Mouse (Mus musculus): ENCODE results near the gene Rab36. TPM values are rescaled to one million over a fixed set of nuclear protein-coding genes. Genes with fewer than 3 reads are reported as not detected.
A peak's percentile ranks its signal among the peaks of the same experiment; 100 is the strongest.

Gene Rab36
- total and polyA plus RNA-seq, 2 experiments = 0.18 to 0.70 TPM

DNA sequence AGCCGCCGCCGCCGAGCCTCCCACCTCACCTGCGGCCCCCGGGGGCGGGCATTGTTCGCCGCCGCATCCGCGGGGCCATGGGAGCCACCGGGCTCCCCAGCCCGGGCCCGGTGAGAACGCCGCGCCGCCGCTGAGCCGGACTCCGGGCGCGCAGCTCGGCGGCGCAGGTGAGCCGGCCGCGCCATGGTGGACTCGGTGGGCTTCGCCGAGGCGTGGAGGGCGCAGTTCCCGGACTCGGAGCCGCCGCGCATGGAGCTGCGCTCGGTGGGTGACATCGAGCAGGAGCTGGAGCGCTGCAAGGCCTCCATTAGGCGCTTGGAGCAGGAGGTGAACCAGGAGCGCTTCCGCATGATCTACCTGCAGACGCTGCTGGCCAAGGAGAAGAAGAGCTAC is 24.0 kb downstream of the Rab36 start:
- peaks cover 37% of the 10 kb centered on the region for H3K4me1 ChIP-seq (ENCODE audit: control insufficient read depth, insufficient read depth, low read length)
- TF ChIP-seq CTCF (IDR thresholded peaks at IDR 0.05; ENCODE audit: low read depth, low read length) (no peak), POLR2A (IDR thresholded peaks at IDR 0.05; ENCODE audit: extremely low read depth, insufficient read depth, low read length) (no peak)
- no peak for DNase-seq (ENCODE audit: extremely low read depth, low read depth, low spot score)
- 0 out of 2 replicates have a peak overlapping the region, but pooled peaks have one; percentile 1 for H3K27ac ChIP-seq (replicated peaks; ENCODE audit: insufficient read depth, low read depth, low read length)
- WGBS = under 1% methylated on average over 48 of the region's 48 CpGs
- peak overlapping the region; percentile 68 for H3K4me3 ChIP-seq (ENCODE audit: insufficient read depth, low read depth, low read length)
- H3K36me3 ChIP-seq (ENCODE audit: control insufficient read depth, insufficient read depth, low read length) = no peaks in the 10 kb centered on the region
- H3K79me2 ChIP-seq (ENCODE audit: control insufficient read depth, insufficient read depth, low read length) = peaks cover 26% of the 10 kb centered on the region; the same call in 1 of the 2 replicates
- H3K9ac ChIP-seq (ENCODE audit: low read depth, low read length) = peak overlapping the region; percentile 66
- no peaks in the 10 kb centered on the region for H3K27me3 ChIP-seq (ENCODE audit: control insufficient read depth, insufficient read depth, low read length)

DNA sequence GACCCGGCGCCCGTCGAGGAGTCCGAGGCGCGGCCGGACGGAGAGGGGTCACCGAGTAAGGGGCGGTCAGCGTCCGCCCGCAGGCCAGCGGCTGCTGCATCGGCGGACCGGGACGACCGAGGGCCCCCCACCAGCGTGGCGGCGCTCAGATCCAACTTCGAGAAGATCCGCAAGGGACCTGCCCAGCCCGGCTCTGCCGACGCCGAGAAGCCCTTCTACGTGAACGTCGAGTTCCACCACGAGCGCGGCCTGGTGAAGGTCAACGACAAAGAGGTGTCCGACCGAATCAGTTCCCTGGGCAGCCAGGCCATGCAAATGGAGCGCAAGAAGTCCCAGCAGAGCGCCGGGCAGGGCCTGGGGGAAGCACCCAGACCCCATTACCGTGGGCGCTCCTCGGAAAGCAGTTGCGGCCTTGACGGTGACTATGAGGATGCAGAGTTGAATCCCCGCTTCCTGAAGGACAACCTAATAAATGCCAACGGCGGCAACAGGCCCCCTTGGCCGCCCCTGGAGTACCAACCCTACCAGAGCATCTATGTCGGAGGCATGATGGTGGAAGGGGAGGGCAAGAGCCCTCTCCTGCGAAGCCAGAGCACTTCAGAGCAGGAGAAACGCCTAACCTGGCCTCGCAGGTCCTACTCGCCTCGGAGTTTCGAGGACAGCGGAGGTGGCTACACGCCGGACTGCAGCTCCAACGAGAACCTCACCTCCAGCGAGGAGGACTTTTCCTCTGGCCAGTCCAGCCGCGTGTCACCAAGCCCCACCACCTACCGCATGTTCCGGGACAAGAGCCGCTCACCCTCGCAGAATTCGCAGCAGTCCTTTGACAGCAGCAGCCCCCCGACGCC is 24.7 kb downstream of the Rab36 start:
- TF ChIP-seq POLR2A (IDR thresholded peaks at IDR 0.05; ENCODE audit: extremely low read depth, insufficient read depth, low read length) (no peak), CTCF (IDR thresholded peaks at IDR 0.05; ENCODE audit: low read depth, low read length) (no peak)
- 7% methylated on average over 69 of the region's 71 CpGs for WGBS
- peak; percentile 52 for DNase-seq (ENCODE audit: extremely low read depth, low read depth, low spot score)
- H3K4me1 ChIP-seq (ENCODE audit: control insufficient read depth, insufficient read depth, low read length) = peaks cover 33% of the 10 kb centered on the region
- H3K27me3 ChIP-seq (ENCODE audit: control insufficient read depth, insufficient read depth, low read length) = no peaks in the 10 kb centered on the region
- H3K79me2 ChIP-seq (ENCODE audit: control insufficient read depth, insufficient read depth, low read length) = peaks cover 29% of the 10 kb centered on the region; the same call in 1 of the 2 replicates
- H3K9ac ChIP-seq (ENCODE audit: low read depth, low read length) = peak overlapping the region; percentile 66
- H3K27ac ChIP-seq (replicated peaks; ENCODE audit: insufficient read depth, low read depth, low read length) = no peak overlapping the region
- H3K4me3 ChIP-seq (ENCODE audit: insufficient read depth, low read depth, low read length) = peak overlapping the region; percentile 68
- H3K36me3 ChIP-seq (ENCODE audit: control insufficient read depth, insufficient read depth, low read length) = no peaks in the 10 kb centered on the region

DNA sequence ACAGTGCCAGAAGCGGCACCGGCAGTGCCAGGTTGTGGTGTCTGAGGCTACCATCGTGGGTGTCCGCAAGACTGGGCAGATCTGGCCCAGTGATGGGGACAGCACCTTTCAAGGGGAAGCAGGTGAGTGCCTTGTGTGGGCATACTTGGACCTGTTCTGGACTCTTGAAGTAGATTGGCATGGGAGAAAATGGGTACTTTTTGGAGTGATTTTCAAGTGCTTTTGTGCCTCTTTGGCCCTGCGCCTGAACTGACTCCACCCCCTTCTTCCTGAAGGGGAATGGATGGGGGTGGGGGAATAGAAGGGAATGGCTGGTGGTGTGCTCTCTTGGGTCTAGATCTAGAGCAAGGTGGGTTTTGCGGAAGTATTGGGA is 25.3 kb downstream of the Rab36 start:
- Histone ChIP-seq H3K4me3 (ENCODE audit: insufficient read depth, low read depth, low read length) (peak overlapping the region; percentile 68), H3K27ac (replicated peaks; ENCODE audit: insufficient read depth, low read depth, low read length) (no peak overlapping the region), H3K27me3 (ENCODE audit: control insufficient read depth, insufficient read depth, low read length) (no peaks in the 10 kb centered on the region), H3K9ac (ENCODE audit: low read depth, low read length) (peak overlapping the region; percentile 66), H3K79me2 (ENCODE audit: control insufficient read depth, insufficient read depth, low read length) (peaks cover 31% of the 10 kb centered on the region; the same call in 1 of the 2 replicates), H3K36me3 (ENCODE audit: control insufficient read depth, insufficient read depth, low read length) (no peaks in the 10 kb centered on the region), H3K4me1 (ENCODE audit: control insufficient read depth, insufficient read depth, low read length) (peaks cover 29% of the 10 kb centered on the region)
- DNase-seq (ENCODE audit: extremely low read depth, low read depth, low spot score) = no peak
- no peak for TF ChIP-seq POLR2A (IDR thresholded peaks at IDR 0.05; ENCODE audit: extremely low read depth, insufficient read depth, low read length)
- TF ChIP-seq CTCF (IDR thresholded peaks at IDR 0.05; ENCODE audit: low read depth, low read length) = no peak
- 18% methylated on average over 6 of the region's 6 CpGs for WGBS

DNA sequence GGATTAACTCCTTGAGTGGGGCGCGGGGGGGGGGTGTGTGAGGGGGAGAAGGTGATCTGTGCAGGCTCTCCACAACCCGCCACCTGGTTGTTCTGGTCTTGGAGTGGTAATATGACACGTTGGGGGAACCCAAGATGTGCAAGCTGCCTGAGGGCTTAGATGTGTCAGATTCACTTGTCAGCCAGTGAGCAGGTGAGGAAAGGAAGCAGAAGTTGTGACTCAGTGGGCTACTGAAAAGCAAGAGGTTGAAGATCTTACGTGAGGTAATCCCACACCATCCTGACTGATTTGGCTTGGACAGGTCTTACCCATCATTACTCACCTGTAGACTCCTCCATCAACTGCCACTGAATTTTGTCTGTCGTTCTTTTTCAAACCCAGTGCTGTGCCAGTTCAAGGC is 25.8 kb downstream of the Rab36 start:
- Histone ChIP-seq H3K4me3 (ENCODE audit: insufficient read depth, low read depth, low read length) (no peak overlapping the region), H3K27ac (replicated peaks; ENCODE audit: insufficient read depth, low read depth, low read length) (no peak overlapping the region), H3K4me1 (ENCODE audit: control insufficient read depth, insufficient read depth, low read length) (peaks cover 31% of the 10 kb centered on the region), H3K36me3 (ENCODE audit: control insufficient read depth, insufficient read depth, low read length) (no peaks in the 10 kb centered on the region), H3K27me3 (ENCODE audit: control insufficient read depth, insufficient read depth, low read length) (no peaks in the 10 kb centered on the region), H3K9ac (ENCODE audit: low read depth, low read length) (no peak overlapping the region), H3K79me2 (ENCODE audit: control insufficient read depth, insufficient read depth, low read length) (peaks cover 31% of the 10 kb centered on the region; the same call in 1 of the 2 replicates)
- no peak for TF ChIP-seq CTCF (IDR thresholded peaks at IDR 0.05; ENCODE audit: low read depth, low read length)
- TF ChIP-seq POLR2A (IDR thresholded peaks at IDR 0.05; ENCODE audit: extremely low read depth, insufficient read depth, low read length) = no peak
- WGBS = 45% methylated on average over 6 of the region's 6 CpGs
- DNase-seq (ENCODE audit: extremely low read depth, low read depth, low spot score) = no peak

DNA sequence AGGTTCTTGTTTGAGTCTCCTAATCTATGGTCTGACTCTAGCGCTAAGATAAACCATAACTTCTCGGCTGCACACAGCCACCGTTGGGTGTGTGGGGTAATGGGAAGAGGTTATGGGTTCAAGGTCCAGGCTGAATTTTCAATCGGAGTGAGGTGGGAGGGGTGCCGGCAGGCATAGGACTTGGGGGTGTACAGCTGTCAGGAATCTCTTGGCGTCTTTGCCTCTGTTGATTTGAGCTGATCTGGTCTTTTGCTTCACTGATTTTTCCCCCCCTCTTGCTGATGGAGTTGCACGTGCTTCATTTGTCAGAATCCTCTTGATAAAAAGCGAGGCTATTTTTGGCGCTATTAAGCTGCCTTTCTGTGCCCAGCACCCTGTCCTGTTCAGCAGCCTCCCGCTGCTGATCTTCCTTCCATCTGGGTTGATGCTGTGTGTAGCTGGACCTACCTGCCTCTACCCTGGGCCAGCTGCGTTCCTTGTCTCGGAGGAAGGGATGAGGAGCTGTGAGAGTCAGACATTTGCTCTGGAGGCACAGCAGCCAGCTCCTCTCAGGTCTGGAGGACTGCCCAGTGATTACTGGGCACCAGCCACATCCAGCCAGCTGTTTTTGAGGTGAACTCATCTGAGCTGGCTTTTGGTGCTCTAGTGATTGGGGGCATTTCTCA is 26.6 kb downstream of the Rab36 start:
- H3K27me3 ChIP-seq (ENCODE audit: control insufficient read depth, insufficient read depth, low read length) = no peaks in the 10 kb centered on the region
- TF ChIP-seq CTCF (IDR thresholded peaks at IDR 0.05; ENCODE audit: low read depth, low read length) (no peak), POLR2A (IDR thresholded peaks at IDR 0.05; ENCODE audit: extremely low read depth, insufficient read depth, low read length) (no peak)
- H3K36me3 ChIP-seq (ENCODE audit: control insufficient read depth, insufficient read depth, low read length) = no peaks in the 10 kb centered on the region
- H3K79me2 ChIP-seq (ENCODE audit: control insufficient read depth, insufficient read depth, low read length) = peaks cover 31% of the 10 kb centered on the region; the same call in 1 of the 2 replicates
- no peak overlapping the region for H3K9ac ChIP-seq (ENCODE audit: low read depth, low read length)
- peaks cover 31% of the 10 kb centered on the region for H3K4me1 ChIP-seq (ENCODE audit: control insufficient read depth, insufficient read depth, low read length)
- no peak overlapping the region for H3K27ac ChIP-seq (replicated peaks; ENCODE audit: insufficient read depth, low read depth, low read length)
- 11% methylated on average over 12 of the region's 12 CpGs for WGBS
- DNase-seq (ENCODE audit: extremely low read depth, low read depth, low spot score) = peak; percentile 65
- H3K4me3 ChIP-seq (ENCODE audit: insufficient read depth, low read depth, low read length) = no peak overlapping the region
